Mouse (Mus musculus) heart, adult 18-20 months (tissue): ENCODE results near the gene Hspe1. TPM values are rescaled to one million over a fixed set of nuclear protein-coding genes. Genes with fewer than 3 reads are reported as not detected.

ENCODE experiments used
- DNase-seq, 2 experiments: peaks; one replicate each; pipeline ENCODE4 v3.0.0; 2021 to 2022; ENCODE audit warnings: mixed read lengths in 1 of 2
- total RNA-seq, 2 experiments: library from RNA; stranded (reverse); gene quantifications; 2 replicates each; pipeline ENCODE4 v1.2.3; 2021

The Hspe1 gene
- total RNA-seq, 2 experiments from 2014 or later, result 183 to 186 TPM

DNA sequence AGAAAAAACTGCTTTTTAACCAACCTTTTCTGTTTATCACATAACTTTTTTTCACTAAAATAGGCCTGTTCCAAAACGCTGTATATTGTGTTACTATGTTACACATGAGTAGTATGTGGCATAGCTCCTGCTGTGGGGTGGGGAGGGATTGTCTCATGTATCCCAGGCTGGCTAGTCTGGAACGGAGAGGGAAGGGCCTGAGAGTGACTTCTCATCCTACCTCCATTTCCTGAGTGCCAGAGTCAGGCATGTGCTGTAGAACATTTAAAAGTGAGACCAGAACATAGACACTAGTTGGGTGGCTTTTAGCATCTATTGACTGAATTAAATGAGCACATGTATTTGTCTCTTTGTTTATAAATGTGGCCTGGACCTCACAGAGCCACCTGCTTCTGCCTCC lies 45.2 kb downstream of the Hspe1 start:
- no peak for DNase-seq

DNA sequence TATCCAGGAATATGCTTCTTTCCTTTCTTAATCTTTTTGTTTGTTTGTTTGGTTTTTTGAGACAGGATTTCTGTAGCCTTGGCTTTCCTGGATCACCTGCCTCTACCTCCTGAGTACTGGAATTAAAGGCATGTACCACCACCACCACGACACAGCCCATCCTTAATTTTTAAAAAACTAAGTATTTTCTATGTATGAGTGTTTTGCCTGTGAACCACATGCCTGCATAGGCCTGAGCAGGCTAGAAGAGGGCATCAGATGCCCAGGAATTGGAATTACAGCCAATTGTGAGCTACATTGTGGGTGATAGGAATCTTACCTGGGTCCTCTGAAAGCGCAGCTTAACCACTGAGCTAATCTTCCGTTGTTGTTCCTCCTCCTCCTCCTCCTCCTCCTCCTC lies 46.4 kb downstream of the Hspe1 start:
- DNase-seq, result no peak

DNA sequence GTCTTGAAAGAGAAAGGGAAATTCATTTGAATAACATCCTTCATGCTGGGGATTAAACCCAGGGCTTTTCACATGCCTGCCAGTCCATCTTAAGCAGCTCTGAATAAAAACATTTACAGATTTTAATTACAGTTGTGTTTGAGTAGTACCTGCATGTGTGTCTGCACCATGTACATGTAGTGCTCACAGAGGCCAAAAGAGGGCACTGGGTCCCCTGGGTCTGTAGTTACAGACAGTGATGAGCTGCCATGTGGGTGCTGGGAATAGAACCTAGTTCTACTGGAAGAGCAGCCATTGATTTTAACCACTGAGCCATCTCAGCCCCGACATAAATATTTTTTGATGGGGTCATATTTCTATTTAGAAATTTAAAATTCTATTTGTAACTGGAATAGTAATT lies 47.9 kb downstream of the Hspe1 start:
- DNase-seq, result no peak

Other genes starting within 250 kb of the Hspe1 start
- gene Ankrd44, start 161.7 kb upstream of the Hspe1 start, total RNA-seq, result 10 to 100 TPM in 1 of 2 experiments, 1 to 10 TPM in 1; 7.5 to 15.7 TPM
- gene Sf3b1, start 60.7 kb upstream of the Hspe1 start, total RNA-seq, result 10 to 100 TPM; 66.1 to 77.2 TPM
- 10 to 100 TPM; 33.3 to 33.7 TPM for gene Coq10b, start 35.4 kb upstream of the Hspe1 start, total RNA-seq
- 100 to 1,000 TPM; 420 TPM for gene Hspd1, start 111 bp downstream of the Hspe1 start, total RNA-seq
- gene Mob4, start 43.1 kb downstream of the Hspe1 start, total RNA-seq, result 10 to 100 TPM; 29.4 to 33.9 TPM
- 10 to 100 TPM; 10.8 to 11.0 TPM for gene Rftn2, start 138.7 kb downstream of the Hspe1 start, total RNA-seq
- 1 to 10 TPM; 5.1 to 5.7 TPM for gene Mars2, start 149.0 kb downstream of the Hspe1 start, total RNA-seq